Mouse (Mus musculus) G1E (cell line): ENCODE measurements at regions not wholly inside any gene's neighbourhood (a gene's known extent, or its start where the extent isn't known, plus 50 kb on each side); places are given as distances from the start of the nearest gene placed in this dataset.

Source experiments
- CTCF ChIP-seq: IDR thresholded peaks from 2 replicates; pipeline ENCODE4 v1.5.1; 2012; ENCODE audit warnings: low read depth, low read length, inconsistent platforms, mixed read lengths
- GATA2 ChIP-seq: IDR thresholded peaks from 2 replicates; pipeline ENCODE4 v1.6.1; 2012; ENCODE audit warnings: low read depth, low read length, inconsistent platforms, borderline replicate concordance
- TAL1 ChIP-seq: conservative IDR thresholded peaks from 2 replicates; pipeline ENCODE4 v1.6.1; 2012; ENCODE audit warnings: low read depth, low read length, inconsistent platforms, mixed read lengths

GRCm38 (mm10) chr5:85772660-85773059, 292.7 kb downstream of the Cenpc1 start:
- TF ChIP-seq CTCF (no peak), GATA2 (no peak), TAL1 (no peak)
